Mouse (Mus musculus) myocyte (in vitro differentiated cells): ENCODE measurements at regions not wholly inside any gene's neighbourhood (a gene's known extent, or its start where the extent isn't known, plus 50 kb on each side); places are given as distances from the start of the nearest gene placed in this dataset.
"Not testable (repeated sequence)": the region's sequence is repeated elsewhere in the genome, so short reads cannot be mapped to it uniquely, and the experiment has no call there.

Source experiments
- H3K27me3 ChIP-seq: one replicate; pipeline ENCODE4 v1.6.1; 2011; ENCODE audit not compliant: control insufficient read depth, insufficient read depth, insufficient read length
- H3K36me3 ChIP-seq: one replicate; pipeline ENCODE4 v1.6.1; 2011; ENCODE audit not compliant: control insufficient read depth, insufficient read depth
- H3K4me2 ChIP-seq: one replicate; pipeline ENCODE4 v1.6.1; 2011; ENCODE audit warnings: low read depth, control low read depth
- H3K4me3 ChIP-seq: one replicate; pipeline ENCODE4 v1.5.1; 2011; ENCODE audit warnings: mild to moderate bottlenecking, control low read depth, moderate library complexity
- H3K79me2 ChIP-seq: one replicate; pipeline ENCODE4 v1.6.1; 2011; ENCODE audit not compliant: control insufficient read depth, insufficient read depth
- H3ac ChIP-seq: one replicate; pipeline ENCODE4 v1.6.1; 2011; ENCODE audit not compliant: control insufficient read depth, insufficient read length
- CEBPB ChIP-seq: IDR thresholded peaks from 2 replicates; pipeline ENCODE4 v1.6.1; 2011; ENCODE audit warnings: mild to moderate bottlenecking, moderate library complexity; ENCODE audit not compliant: poor library complexity, insufficient read depth, severe bottlenecking
- E2F4 ChIP-seq: IDR thresholded peaks from one replicate; pipeline ENCODE4 v1.6.1; 2011; ENCODE audit warnings: mild to moderate bottlenecking, control low read depth, moderate library complexity; ENCODE audit not compliant: insufficient read depth
- MAX ChIP-seq: IDR thresholded peaks from one replicate; pipeline ENCODE4 v1.6.1; 2011; ENCODE audit warnings: low read depth, mild to moderate bottlenecking, control low read depth
- MYOD1 ChIP-seq, 3 experiments: IDR thresholded peaks; one replicate each; pipeline ENCODE4 v1.6.1; 2011; ENCODE audit warnings: control low read depth in 2 of 3, low read depth in 2 of 3, mild to moderate bottlenecking in 2 of 3, moderate library complexity in 1 of 3; ENCODE audit not compliant: insufficient read length in 2 of 3, control insufficient read depth in 1 of 3
- MYOG ChIP-seq, 3 experiments: IDR thresholded peaks; one replicate each; pipeline ENCODE4 v1.6.1; 2011; ENCODE audit warnings: control low read depth in 2 of 3, low read depth in 2 of 3, mild to moderate bottlenecking in 2 of 3; ENCODE audit not compliant: insufficient read length in 2 of 3, control insufficient read depth in 1 of 3, insufficient read depth in 1 of 3
- POLR2A ChIP-seq: IDR thresholded peaks from one replicate; pipeline ENCODE4 v1.6.1; 2011; ENCODE audit warnings: low read depth, mild to moderate bottlenecking, control low read depth, moderate library complexity; ENCODE audit not compliant: insufficient read length
- POLR2AphosphoS2 ChIP-seq: IDR thresholded peaks from one replicate; pipeline ENCODE4 v1.6.1; 2011; ENCODE audit warnings: low read depth, control low read depth; ENCODE audit not compliant: insufficient read length
- REST ChIP-seq: IDR thresholded peaks from one replicate; pipeline ENCODE4 v1.6.1; 2011; ENCODE audit warnings: mild to moderate bottlenecking, control low read depth, moderate library complexity; ENCODE audit not compliant: insufficient read depth, insufficient read length
- SRF ChIP-seq: IDR thresholded peaks from one replicate; pipeline ENCODE4 v1.6.1; 2011; ENCODE audit warnings: low read depth; ENCODE audit not compliant: control insufficient read depth, insufficient read length
- TCF12 ChIP-seq: IDR thresholded peaks from one replicate; pipeline ENCODE4 v1.6.1; 2011; ENCODE audit warnings: mild to moderate bottlenecking, control low read depth; ENCODE audit not compliant: poor library complexity, insufficient read depth, severe bottlenecking
- TCF3 ChIP-seq: IDR thresholded peaks from one replicate; pipeline ENCODE4 v1.6.1; 2011; ENCODE audit warnings: low read depth, control low read depth; ENCODE audit not compliant: insufficient read length
- USF1 ChIP-seq: IDR thresholded peaks from one replicate; pipeline ENCODE4 v1.6.1; 2011; ENCODE audit warnings: low read depth, mild to moderate bottlenecking, control low read depth, moderate library complexity

DNA sequence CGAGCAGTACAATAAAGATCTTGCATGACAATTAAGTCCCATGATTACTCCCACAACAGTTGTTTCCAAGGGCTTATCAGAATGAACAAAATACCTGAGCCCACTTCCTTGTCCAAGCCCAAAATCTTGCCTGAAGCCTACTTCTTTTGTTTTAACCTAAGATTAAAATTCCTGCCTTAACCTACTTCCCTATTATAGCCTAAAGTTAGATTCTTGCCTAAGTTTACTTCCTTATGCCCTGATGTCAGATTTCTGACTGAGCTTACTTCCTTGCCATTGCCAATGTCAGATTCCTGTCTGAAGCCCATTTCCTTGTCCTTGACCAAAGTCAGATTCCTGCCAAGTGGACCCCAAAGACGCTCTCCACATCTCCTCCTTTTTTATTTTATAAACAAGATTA, 213.7 kb upstream of the Kcnj3 start:
- H3K4me3 ChIP-seq: no peak overlapping the region
- H3K36me3 ChIP-seq: no peaks in the 10 kb centered on the region
- H3K27me3 ChIP-seq: no peaks in the 10 kb centered on the region
- TF ChIP-seq TCF3 (no peak), CEBPB (no peak), MYOD1 (IDR thresholded peaks at IDR 0.05; ENCODE audit: control insufficient read depth in 1 of 3, insufficient read length in 2 of 3, low read depth in 2 of 3) (no peak)
- no peaks in the 10 kb centered on the region for H3K79me2 ChIP-seq
- H3K4me2 ChIP-seq: no peak overlapping the region
- H3ac ChIP-seq: no peak overlapping the region

DNA sequence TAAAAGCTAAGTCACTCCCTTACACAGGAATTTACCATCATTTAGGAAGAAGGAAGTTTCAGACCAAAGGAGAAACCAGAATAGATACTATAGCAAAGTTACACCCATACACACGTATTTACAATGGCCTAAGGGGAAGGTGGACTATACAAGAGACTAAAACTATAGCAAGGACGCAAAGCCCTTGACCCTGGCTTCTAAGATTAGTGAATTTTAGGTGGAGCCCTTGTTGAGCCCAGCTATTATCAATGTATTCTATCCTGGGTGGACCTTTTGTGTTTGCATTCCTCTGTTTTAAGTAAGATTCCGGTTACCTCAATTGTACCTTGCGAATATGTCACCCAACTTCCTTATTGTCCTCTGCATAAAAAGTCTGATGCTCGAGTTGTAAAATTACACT, 213.0 kb upstream of the Kcnj3 start:
- H3K4me3 ChIP-seq, H3K79me2 ChIP-seq, H3K27me3 ChIP-seq, H3K4me2 ChIP-seq, H3ac ChIP-seq, H3K36me3 ChIP-seq: not testable (repeated sequence)

DNA sequence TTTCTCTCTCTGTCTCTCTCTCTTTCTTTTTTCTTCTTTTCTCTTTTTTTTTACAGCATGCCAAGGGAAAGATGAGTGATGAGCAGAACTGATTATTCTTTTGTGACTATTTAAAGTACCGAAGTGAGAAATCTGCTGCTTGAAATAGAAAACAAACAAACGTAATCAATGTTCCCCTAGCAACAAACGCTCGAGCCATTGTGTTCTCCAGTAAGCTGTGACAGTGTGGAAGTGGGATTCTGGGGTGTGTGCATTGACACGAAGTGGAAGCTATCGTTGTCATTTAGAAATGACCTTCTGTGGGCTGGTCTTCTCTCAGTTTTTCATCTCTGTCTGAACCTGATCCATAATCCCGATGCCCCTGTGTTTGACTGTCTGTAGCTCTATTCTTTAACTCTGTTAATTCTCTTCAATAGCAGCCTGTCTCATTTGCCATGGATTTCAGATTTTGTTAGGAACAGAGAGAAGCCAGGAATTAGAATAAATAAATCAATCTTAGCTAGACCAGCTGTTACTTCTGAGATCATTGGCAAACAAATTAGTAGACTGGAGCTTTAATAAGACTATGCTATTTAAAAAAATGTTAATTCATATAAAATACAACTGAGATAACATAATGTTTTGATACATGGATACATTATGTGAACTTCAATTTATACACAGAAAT, 207.5 kb upstream of the Kcnj3 start:
- Histone ChIP-seq H3ac (no peak overlapping the region), H3K79me2 (no peaks in the 10 kb centered on the region), H3K4me2 (no peak overlapping the region), H3K36me3 (no peaks in the 10 kb centered on the region), H3K27me3 (no peaks in the 10 kb centered on the region), H3K4me3 (no peak overlapping the region)
- no peak for TF ChIP-seq SRF
- TF ChIP-seq REST: no peak
- TF ChIP-seq MYOG (IDR thresholded peaks at IDR 0.05; ENCODE audit: control insufficient read depth in 1 of 3, insufficient read depth in 1 of 3, insufficient read length in 2 of 3, low read depth in 2 of 3): no peak
- no peak for TF ChIP-seq TCF12
- no peak for TF ChIP-seq MYOD1 (IDR thresholded peaks at IDR 0.05; ENCODE audit: control insufficient read depth in 1 of 3, insufficient read length in 2 of 3, low read depth in 2 of 3)
- no peak for TF ChIP-seq POLR2A
- TF ChIP-seq E2F4: no peak
- no peak for TF ChIP-seq CEBPB

DNA sequence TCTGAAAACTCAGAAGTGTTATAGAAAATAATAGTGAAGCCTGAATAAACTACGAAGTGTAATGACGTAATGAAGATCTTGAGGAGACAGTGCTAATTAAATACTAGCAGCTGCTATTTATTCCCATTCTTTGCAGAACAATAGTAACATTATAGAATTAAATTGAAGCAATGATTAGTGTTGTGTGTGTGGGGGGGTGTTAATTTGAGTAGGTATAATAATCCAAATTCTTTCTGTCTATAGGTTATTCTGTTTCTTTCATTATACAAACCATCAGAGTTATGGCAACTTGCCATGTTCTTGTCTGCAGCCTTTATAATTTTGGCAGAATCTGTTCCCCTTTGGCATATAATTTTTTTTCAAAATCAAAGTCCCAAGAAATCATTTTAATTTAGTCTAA, 203.9 kb upstream of the Kcnj3 start:
- H3K79me2 ChIP-seq: no peaks in the 10 kb centered on the region
- H3ac ChIP-seq: no peak overlapping the region
- no peak overlapping the region for H3K4me2 ChIP-seq
- H3K27me3 ChIP-seq: no peaks in the 10 kb centered on the region
- H3K36me3 ChIP-seq: no peaks in the 10 kb centered on the region
- TF ChIP-seq MAX (no peak), TCF3 (no peak), E2F4 (no peak), POLR2AphosphoS2 (no peak), SRF (no peak), TCF12 (no peak), POLR2A (no peak), MYOG (IDR thresholded peaks at IDR 0.05; ENCODE audit: control insufficient read depth in 1 of 3, insufficient read depth in 1 of 3, insufficient read length in 2 of 3, low read depth in 2 of 3) (no peak), MYOD1 (IDR thresholded peaks at IDR 0.05; ENCODE audit: control insufficient read depth in 1 of 3, insufficient read length in 2 of 3, low read depth in 2 of 3) (no peak), REST (no peak), USF1 (no peak)
- no peak overlapping the region for H3K4me3 ChIP-seq

DNA sequence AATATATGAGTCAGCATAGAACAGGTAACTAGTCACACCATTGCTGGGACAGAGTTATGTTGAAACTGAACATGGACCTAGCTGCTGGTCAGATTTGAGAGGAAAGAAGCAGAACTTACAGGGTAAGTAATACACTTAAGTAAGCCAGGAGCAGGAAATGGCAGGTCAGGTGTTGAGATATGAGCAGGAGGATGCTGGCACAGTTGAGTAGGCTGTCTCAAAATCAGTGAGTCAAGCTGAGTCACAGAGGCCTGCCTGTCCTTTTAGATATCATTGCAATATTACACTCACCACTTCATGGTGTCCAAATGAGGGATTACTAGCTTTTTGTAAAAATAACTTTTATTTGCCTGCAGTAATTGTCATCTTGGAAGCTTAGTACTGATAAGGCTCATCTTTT, 182.6 kb upstream of the Kcnj3 start:
- TF ChIP-seq MAX (no peak), USF1 (no peak), TCF12 (no peak), REST (no peak), CEBPB (no peak), TCF3 (no peak), MYOD1 (IDR thresholded peaks at IDR 0.05; ENCODE audit: control insufficient read depth in 1 of 3, insufficient read length in 2 of 3, low read depth in 2 of 3) (no peak), POLR2AphosphoS2 (no peak), POLR2A (no peak), E2F4 (no peak), MYOG (IDR thresholded peaks at IDR 0.05; ENCODE audit: control insufficient read depth in 1 of 3, insufficient read depth in 1 of 3, insufficient read length in 2 of 3, low read depth in 2 of 3) (no peak), SRF (no peak)
- Histone ChIP-seq H3K4me3 (no peak overlapping the region), H3K36me3 (no peaks in the 10 kb centered on the region), H3ac (no peak overlapping the region), H3K27me3 (no peaks in the 10 kb centered on the region), H3K4me2 (no peak overlapping the region), H3K79me2 (no peaks in the 10 kb centered on the region)
